Mouse (Mus musculus) heart, embryonic 16.5 days (tissue): ENCODE measurements at regions not wholly inside any gene's neighbourhood (a gene's known extent, or its start where the extent isn't known, plus 50 kb on each side); places are given as distances from the start of the nearest gene placed in this dataset.

Source experiments
- ATAC-seq: fragments of 200-750 bp; cut with Nextera tagmentation; replicated peaks from 2 replicates; pipeline ENCODE4 v1.8.0; 2017; ENCODE audit warnings: moderate number of reproducible peaks; ENCODE audit not compliant: insufficient read depth, low FRiP score; ENCODE audit errors: extremely low read depth
- H3K27ac ChIP-seq: fragments of 300-500 bp; sonication (generic); 2 replicates; pipeline ENCODE4 v1.5.1; 2014; ENCODE audit warnings: mild to moderate bottlenecking, low read length, control low read depth, moderate library complexity
- H3K27me3 ChIP-seq: fragments of 300-500 bp; sonication (generic); 2 replicates; pipeline ENCODE4 v1.6.1; 2014; ENCODE audit warnings: low read length, mixed read lengths; ENCODE audit not compliant: control insufficient read depth, insufficient read depth
- H3K36me3 ChIP-seq: fragments of 300-500 bp; sonication (generic); 2 replicates; pipeline ENCODE4 v1.6.1; 2014; ENCODE audit not compliant: control insufficient read depth, insufficient read depth
- H3K4me1 ChIP-seq: fragments of 300-500 bp; sonication (generic); 2 replicates; pipeline ENCODE4 v1.6.1; 2014; ENCODE audit warnings: low read length, mixed read lengths; ENCODE audit not compliant: control insufficient read depth, insufficient read depth
- H3K4me2 ChIP-seq: fragments of 300-500 bp; sonication (generic); 2 replicates; pipeline ENCODE4 v1.6.1; 2014; ENCODE audit warnings: low read depth, mild to moderate bottlenecking, control low read depth, low read length
- H3K4me3 ChIP-seq: fragments of 300-500 bp; sonication (generic); 2 replicates; pipeline ENCODE4 v1.5.1; 2014; ENCODE audit warnings: mild to moderate bottlenecking, control low read depth, low read length
- H3K9ac ChIP-seq: fragments of 300-500 bp; sonication (generic); 2 replicates; pipeline ENCODE4 v1.6.1; 2014; ENCODE audit warnings: low read length, control low read depth
- H3K9me3 ChIP-seq: fragments of 300-500 bp; sonication (generic); replicated peaks from 2 replicates; pipeline ENCODE4 v1.6.1; 2016; ENCODE audit warnings: low read length; ENCODE audit not compliant: control insufficient read depth
- WGBS: fragments of 180-500 bp; shearing (Covaris S2); extraction: QIAGEN DNeasy Blood & Tissue Kit; methylation state at CpG from one replicate; pipeline ENCODE4 v1.1.7; 2014; 5-methylcytosine and 5-hydroxymethylcytosine counted together

GRCm38 (mm10) chr2:161362325-161362724 lies 253.4 kb upstream of the Chd6 start:
- Histone ChIP-seq H3K4me2 (no peak overlapping the region), H3K36me3 (no peaks in the 10 kb centered on the region), H3K27me3 (no peaks in the 10 kb centered on the region), H3K27ac (no peak overlapping the region), H3K9ac (no peak overlapping the region), H3K9me3 (no peaks in the 10 kb centered on the region), H3K4me3 (no peak overlapping the region), H3K4me1 (no peaks in the 10 kb centered on the region)
- ATAC-seq = no peak
- WGBS = 69% methylated on average over 3 of the region's 3 CpGs

GRCm38 (mm10) chr2:161349110-161349509 lies 240.2 kb upstream of the Chd6 start:
- Histone ChIP-seq H3K4me1 (no peaks in the 10 kb centered on the region), H3K27me3 (no peaks in the 10 kb centered on the region; the same call in 1 of the 2 replicates), H3K36me3 (no peaks in the 10 kb centered on the region), H3K4me2 (no peak overlapping the region), H3K4me3 (no peak overlapping the region), H3K27ac (no peak overlapping the region), H3K9me3 (no peaks in the 10 kb centered on the region), H3K9ac (no peak overlapping the region)
- ATAC-seq = no peak
- 32% methylated on average over 4 of the region's 4 CpGs for whole genome bisulfite sequencing

- no peaks in the 10 kb centered on the region for H3K36me3 ChIP-seq
- H3K27ac ChIP-seq = no peak overlapping the region
- H3K4me3 ChIP-seq = no peak overlapping the region
- peaks cover 6% of the 10 kb centered on the region; the same call in 1 of the 2 replicates for H3K4me1 ChIP-seq
- ATAC-seq = no peak
- no peaks in the 10 kb centered on the region for H3K9me3 ChIP-seq
- H3K9ac ChIP-seq = no peak overlapping the region
- 70% methylated on average over 2 of the region's 2 CpGs for WGBS
- H3K4me2 ChIP-seq = no peak overlapping the region
- peaks cover 2% of the 10 kb centered on the region; the same call in 1 of the 2 replicates for H3K27me3 ChIP-seq
Measured at GRCm38 (mm10) chr2:161344018-161344417, 235.1 kb upstream of the Chd6 start.

- no peak overlapping the region for H3K4me2 ChIP-seq
- H3K27me3 ChIP-seq = peaks cover 2% of the 10 kb centered on the region; the same call in 1 of the 2 replicates
- H3K4me3 ChIP-seq = no peak overlapping the region
- no peaks in the 10 kb centered on the region for H3K9me3 ChIP-seq
- H3K36me3 ChIP-seq = no peaks in the 10 kb centered on the region
- ATAC-seq = no peak
- WGBS = 77% methylated on average over 2 of the region's 2 CpGs
- H3K27ac ChIP-seq = no peak overlapping the region
- H3K9ac ChIP-seq = no peak overlapping the region
- peaks cover 6% of the 10 kb centered on the region; the same call in 1 of the 2 replicates for H3K4me1 ChIP-seq
Measured at GRCm38 (mm10) chr2:161342648-161343047, 233.8 kb upstream of the Chd6 start.

GRCm38 (mm10) chr2:161341368-161341891 lies 232.6 kb upstream of the Chd6 start:
- Histone ChIP-seq H3K9me3 (no peaks in the 10 kb centered on the region), H3K9ac (no peak overlapping the region), H3K4me2 (peak overlapping the region; percentile 59), H3K27ac (no peak overlapping the region), H3K4me1 (peaks cover 6% of the 10 kb centered on the region; the same call in 1 of the 2 replicates), H3K27me3 (peaks cover 2% of the 10 kb centered on the region; the same call in 1 of the 2 replicates), H3K4me3 (peak overlapping the region; percentile 32), H3K36me3 (no peaks in the 10 kb centered on the region)
- 4% methylated on average over 11 of the region's 11 CpGs for WGBS
- ATAC-seq = peak; percentile 74

GRCm38 (mm10) chr2:161340291-161340690 lies 231.4 kb upstream of the Chd6 start:
- no peak for ATAC-seq
- no peaks in the 10 kb centered on the region for H3K36me3 ChIP-seq
- H3K9ac ChIP-seq = no peak overlapping the region
- H3K4me2 ChIP-seq = no peak overlapping the region
- WGBS = 73% methylated on average over 9 of the region's 9 CpGs
- H3K4me1 ChIP-seq = peaks cover 6% of the 10 kb centered on the region; the same call in 1 of the 2 replicates
- no peak overlapping the region for H3K27ac ChIP-seq
- peaks cover 2% of the 10 kb centered on the region; the same call in 1 of the 2 replicates for H3K27me3 ChIP-seq
- no peaks in the 10 kb centered on the region for H3K9me3 ChIP-seq
- H3K4me3 ChIP-seq = no peak overlapping the region

- WGBS = 20% methylated on average over 14 of the region's 14 CpGs
- Histone ChIP-seq H3K27ac (no peak overlapping the region), H3K36me3 (no peaks in the 10 kb centered on the region), H3K27me3 (peaks cover 2% of the 10 kb centered on the region; the same call in 1 of the 2 replicates), H3K4me3 (no peak overlapping the region), H3K9me3 (no peaks in the 10 kb centered on the region), H3K4me2 (no peak overlapping the region), H3K4me1 (peaks cover 6% of the 10 kb centered on the region; the same call in 1 of the 2 replicates), H3K9ac (no peak overlapping the region)
- ATAC-seq = no peak
Measured at GRCm38 (mm10) chr2:161339327-161340001, 230.6 kb upstream of the Chd6 start.

- no peak for ATAC-seq
- Histone ChIP-seq H3K4me1 (peaks cover 6% of the 10 kb centered on the region; the same call in 1 of the 2 replicates), H3K9me3 (no peaks in the 10 kb centered on the region), H3K4me3 (no peak overlapping the region), H3K9ac (no peak overlapping the region), H3K36me3 (no peaks in the 10 kb centered on the region), H3K27me3 (0 out of 2 replicates have a peak, but pooled peaks cover 2% of the 10 kb centered on the region), H3K4me2 (no peak overlapping the region), H3K27ac (no peak overlapping the region)
- WGBS = 20% methylated on average over 3 of the region's 3 CpGs
Measured at GRCm38 (mm10) chr2:161338953-161339326, 230.1 kb upstream of the Chd6 start.

GRCm38 (mm10) chr2:161332653-161333052 lies 223.8 kb upstream of the Chd6 start:
- no peak for ATAC-seq
- WGBS = 35% methylated on average over 2 of the region's 2 CpGs
- H3K27me3 ChIP-seq = no peaks in the 10 kb centered on the region

More at GRCm38 (mm10) chr2:161332653-161333052, 223.8 kb upstream of the Chd6 start:
- Histone ChIP-seq H3K4me2 (no peak overlapping the region), H3K36me3 (no peaks in the 10 kb centered on the region), H3K4me1 (no peaks in the 10 kb centered on the region), H3K27ac (no peak overlapping the region), H3K9me3 (no peaks in the 10 kb centered on the region), H3K9ac (no peak overlapping the region), H3K4me3 (no peak overlapping the region)
